Mouse (Mus musculus) monocyte, adult 2 months (primary cell): ENCODE measurements around the gene Sgpp1.
A peak's percentile ranks its signal among the peaks of the same experiment; 100 is the strongest.

Experiments
- DNase-seq, 2 experiments: peaks; one replicate each; pipeline ENCODE4 v3.0.0; 2022; ENCODE audit warnings: low spot score in 2 of 2, low read depth in 1 of 2

Gene Sgpp1

DNA sequence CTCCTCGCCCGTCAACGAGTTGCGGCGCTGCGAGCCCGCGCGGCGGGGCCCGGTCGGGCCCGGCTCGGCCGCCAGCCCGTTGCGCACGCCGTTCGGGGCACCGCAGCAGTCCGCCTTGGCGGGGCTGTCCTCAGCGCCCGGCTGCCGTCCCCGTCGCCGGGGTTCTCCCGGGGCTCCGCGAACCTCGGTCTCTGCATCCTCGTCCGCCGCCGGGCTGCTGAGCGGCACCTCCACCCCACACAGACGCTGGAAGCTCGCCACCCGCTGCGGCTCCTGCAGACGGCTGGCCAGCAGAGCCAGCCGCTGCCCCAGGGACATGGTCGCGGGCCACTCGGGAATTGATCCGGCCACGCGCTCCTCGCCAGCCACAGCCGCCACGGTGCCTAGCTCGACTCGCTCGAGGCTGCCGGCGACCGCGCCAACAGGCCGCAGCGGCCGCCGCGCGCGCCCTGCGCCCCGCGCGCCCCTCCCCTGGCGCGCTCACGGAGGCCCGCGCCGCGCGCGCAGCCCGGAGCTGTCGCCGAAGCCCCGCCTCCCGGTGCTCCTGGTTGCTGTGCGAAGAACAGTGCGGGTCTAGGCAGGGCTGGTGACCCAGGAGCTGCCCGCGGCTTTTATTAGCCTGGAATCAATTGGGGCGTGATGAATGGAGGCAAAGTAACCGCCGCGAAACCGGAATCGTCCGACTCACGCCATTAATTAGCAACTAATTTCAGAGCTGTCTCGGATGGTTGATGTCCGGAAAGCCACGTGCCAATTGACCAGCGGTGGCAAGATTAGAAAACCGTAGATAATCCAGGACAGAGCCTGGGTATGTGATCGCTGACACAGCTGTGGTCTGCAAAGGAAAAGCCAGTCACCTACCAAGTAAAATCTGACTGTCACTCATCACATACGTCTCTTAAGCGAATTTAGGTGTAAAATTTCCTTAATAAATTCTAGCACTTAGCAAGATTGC, at the start of gene Sgpp1:
TSS of gene Sgpp1 (minus strand) at position 484 of the 955 bp plus-strand sequence.
- DNase-seq: peak in 1 of 2 experiments; percentile 62

GRCm38 (mm10) chr12:75784271-75784751, 48.8 kb upstream of the Sgpp1 start:
- no peak for DNase-seq

GRCm38 (mm10) chr12:75781995-75782394, 46.5 kb upstream of the Sgpp1 start:
- DNase-seq: no peak

DNA sequence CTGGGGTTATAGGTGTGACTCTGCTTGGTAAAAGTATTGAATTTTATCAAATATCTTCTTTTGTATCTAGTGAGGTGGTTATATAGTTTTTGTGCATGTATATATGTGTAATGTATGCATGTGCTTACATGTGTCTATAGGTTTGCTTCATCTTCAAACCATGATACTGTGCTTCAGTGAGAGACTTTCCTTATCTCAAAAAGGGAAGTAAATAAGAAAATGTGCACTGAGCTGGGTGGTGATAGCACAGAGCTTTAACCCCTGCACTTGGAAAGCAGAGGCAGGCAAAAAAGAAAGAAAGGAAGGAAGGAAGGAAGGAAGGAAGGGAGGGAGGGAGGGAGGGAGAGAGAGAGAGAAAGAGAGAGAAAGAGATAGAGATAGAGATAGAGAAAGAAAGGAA, 45.9 kb upstream of the Sgpp1 start:
- DNase-seq: no peak

- peak in 1 of 2 experiments; percentile 38 for DNase-seq
Measured at GRCm38 (mm10) chr12:75772424-75773034, 37.0 kb upstream of the Sgpp1 start.

GRCm38 (mm10) chr12:75771410-75771809, 35.9 kb upstream of the Sgpp1 start:
- no peak for DNase-seq

- DNase-seq: no peak
Measured at GRCm38 (mm10) chr12:75766885-75767317, 31.4 kb upstream of the Sgpp1 start.

GRCm38 (mm10) chr12:75766395-75766794, 30.9 kb upstream of the Sgpp1 start:
- DNase-seq: no peak

- DNase-seq: no peak
Measured at GRCm38 (mm10) chr12:75765751-75766150, 30.2 kb upstream of the Sgpp1 start.

DNA sequence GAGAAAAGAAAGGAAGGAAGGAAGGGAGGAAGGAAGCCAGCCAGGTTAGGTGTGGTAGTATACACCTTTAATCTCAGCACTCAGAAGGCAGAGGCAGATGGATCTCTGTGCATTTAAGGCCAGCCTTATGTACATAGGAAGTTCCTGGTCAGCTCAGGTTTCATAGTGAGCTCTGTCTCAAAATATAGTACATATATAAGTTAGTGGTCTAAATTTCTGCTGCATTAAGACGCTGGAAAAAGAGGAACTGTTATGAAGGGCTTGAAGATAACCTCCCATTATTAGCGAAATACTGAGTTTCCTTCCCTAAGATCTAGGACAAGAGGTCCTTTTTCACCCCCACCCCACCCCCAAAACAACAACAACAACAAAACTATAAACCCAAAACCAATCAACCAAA, 20.9 kb upstream of the Sgpp1 start:
- no peak for DNase-seq

GRCm38 (mm10) chr12:75753730-75754129, 18.2 kb upstream of the Sgpp1 start:
- no peak for DNase-seq

DNA sequence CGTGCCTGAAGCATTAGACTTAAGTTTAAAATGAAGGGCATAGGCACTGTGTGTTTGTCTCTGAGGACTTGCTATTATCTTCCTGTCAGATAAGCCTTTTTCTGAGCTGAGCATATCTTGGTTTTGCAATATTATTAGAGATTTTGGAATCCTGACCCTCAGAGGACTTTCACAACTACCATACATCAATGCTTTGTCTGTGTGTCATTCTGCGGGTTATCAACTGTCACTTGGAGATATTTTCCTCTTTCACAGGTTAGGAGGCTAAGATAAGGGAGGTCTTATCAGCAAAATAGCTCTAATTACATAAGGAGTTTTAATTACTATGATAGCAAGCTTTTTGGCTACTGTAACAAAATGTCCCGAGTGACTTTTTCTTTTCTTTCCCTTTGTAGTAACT, 16.5 kb upstream of the Sgpp1 start:
- DNase-seq: no peak

DNA sequence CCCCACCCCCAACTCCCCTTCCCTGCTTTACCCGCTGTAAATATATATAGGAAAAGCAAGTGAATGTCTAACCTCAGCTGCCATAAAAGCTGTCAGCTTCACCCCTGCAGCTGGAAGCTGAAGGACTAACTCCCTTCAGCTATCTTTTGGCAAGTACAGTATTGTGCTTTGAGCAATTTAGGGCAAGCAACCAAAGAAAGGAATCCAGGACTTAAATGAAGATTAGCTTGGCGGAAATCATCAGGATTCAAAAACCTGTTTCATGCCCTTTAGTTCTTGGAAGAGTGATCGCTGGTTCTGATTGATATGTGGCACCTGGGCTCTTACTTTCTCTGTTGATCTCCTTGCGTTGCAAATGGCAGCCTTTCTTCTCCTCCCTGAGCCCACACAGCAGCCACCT, 13.0 kb upstream of the Sgpp1 start:
- no peak for DNase-seq

- no peak for DNase-seq
Measured at GRCm38 (mm10) chr12:75745697-75746290, 10.3 kb upstream of the Sgpp1 start.

- DNase-seq: no peak
Measured at GRCm38 (mm10) chr12:75742101-75742500, 6.6 kb upstream of the Sgpp1 start.

- DNase-seq: no peak
Measured at GRCm38 (mm10) chr12:75741273-75741672, 5.7 kb upstream of the Sgpp1 start.

GRCm38 (mm10) chr12:75740451-75740850, 4.9 kb upstream of the Sgpp1 start:
- no peak for DNase-seq

DNA sequence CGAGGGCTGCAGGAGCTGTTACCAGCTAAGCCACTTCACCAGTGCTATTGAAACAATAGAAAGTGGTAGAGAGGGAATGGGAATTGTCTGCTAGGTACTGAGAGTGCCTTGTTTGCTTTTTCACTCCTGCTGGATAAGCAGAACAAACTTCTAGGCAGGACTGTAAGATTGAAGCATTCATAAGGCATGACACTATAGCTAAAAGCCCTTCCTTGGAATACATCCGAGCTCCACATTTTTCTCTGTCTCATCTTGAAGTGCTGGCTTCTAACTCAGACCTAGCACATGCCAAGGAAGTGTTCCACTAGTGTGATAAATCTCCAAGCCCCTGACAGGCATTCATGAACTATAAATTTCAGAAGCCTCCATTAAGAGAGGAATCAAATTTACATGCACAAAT, 4.1 kb upstream of the Sgpp1 start:
- DNase-seq: no peak

DNA sequence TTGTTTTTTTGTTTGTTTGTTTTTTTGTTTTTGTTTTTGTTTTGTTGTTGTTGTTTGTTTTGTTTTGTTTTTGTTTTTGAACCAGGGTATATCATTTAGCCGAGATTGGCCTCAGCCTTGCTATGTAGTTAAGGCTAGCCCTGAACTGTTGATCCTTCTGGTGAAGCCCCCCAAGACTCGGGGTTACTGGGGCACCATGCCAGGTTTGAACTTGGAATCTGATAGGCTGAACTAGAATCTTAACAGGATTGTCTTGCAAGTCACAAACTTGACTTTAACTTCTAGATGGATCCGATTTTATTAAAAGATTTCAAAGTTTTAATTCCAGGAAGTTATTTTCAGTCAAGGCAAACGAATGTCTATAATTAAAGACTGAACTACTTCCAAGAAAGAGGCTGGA, 767 bp upstream of the Sgpp1 start:
- DNase-seq: no peak

DNA sequence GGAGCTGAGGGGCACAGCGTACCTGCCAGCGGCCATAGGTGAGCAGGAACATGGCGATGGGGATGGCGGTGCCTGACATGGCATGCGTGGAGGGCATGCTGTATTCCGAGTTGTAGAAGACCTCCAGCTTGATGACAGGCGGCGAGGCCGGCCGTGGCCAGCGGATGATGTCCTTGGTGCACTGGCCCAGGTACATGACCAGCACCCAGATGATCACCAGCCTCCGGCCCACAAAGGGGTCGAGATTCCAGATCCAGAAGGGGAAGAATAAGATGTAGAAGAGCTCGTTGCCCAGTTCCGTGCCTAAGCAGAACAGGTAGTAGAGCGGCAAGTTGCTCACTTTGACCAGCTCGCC, 661 bp downstream of the Sgpp1 start:
- peak in 1 of 2 experiments; percentile 17 for DNase-seq

GRCm38 (mm10) chr12:75734167-75734566, 1.4 kb downstream of the Sgpp1 start:
- DNase-seq: no peak
